Mouse (Mus musculus) kidney, embryonic 16.5 days (tissue): ENCODE measurements around the gene Tead1. TPM values are rescaled to one million over a fixed set of nuclear protein-coding genes. Genes with fewer than 3 reads are reported as not detected.
A peak's percentile ranks its signal among the peaks of the same experiment; 100 is the strongest.

ENCODE experiments used
- ATAC-seq: fragments of 200-750 bp; cut with Nextera tagmentation; 2 replicates; pipeline ENCODE4 v1.8.0; 2017; ENCODE audit warnings: moderate TSS enrichment; ENCODE audit not compliant: low FRiP score, low TSS enrichment
- H3K27ac ChIP-seq: fragments of 300-500 bp; sonication (generic); 2 replicates; pipeline ENCODE4 v1.5.1; 2014; ENCODE audit warnings: low read length
- H3K27me3 ChIP-seq: fragments of 300-500 bp; sonication (generic); 2 replicates; pipeline ENCODE4 v1.6.1; 2014; ENCODE audit warnings: low read length, control low read depth, mixed read lengths; ENCODE audit not compliant: insufficient read depth
- H3K36me3 ChIP-seq: fragments of 300-500 bp; sonication (generic); 2 replicates; pipeline ENCODE4 v1.6.1; 2014; ENCODE audit warnings: low read length, control low read depth, mixed read lengths; ENCODE audit not compliant: insufficient read depth
- H3K4me1 ChIP-seq: fragments of 300-500 bp; sonication (generic); 2 replicates; pipeline ENCODE4 v1.6.1; 2014; ENCODE audit warnings: low read length, control low read depth, mixed read lengths; ENCODE audit not compliant: insufficient read depth
- H3K4me2 ChIP-seq: fragments of 300-500 bp; sonication (generic); replicated peaks from 2 replicates; pipeline ENCODE4 v1.6.1; 2014; ENCODE audit warnings: low read depth, low read length
- H3K4me3 ChIP-seq: fragments of 300-500 bp; sonication (generic); 2 replicates; pipeline ENCODE4 v1.5.1; 2014; ENCODE audit warnings: mild to moderate bottlenecking, low read length
- H3K9ac ChIP-seq: fragments of 300-500 bp; sonication (generic); replicated peaks from 2 replicates; pipeline ENCODE4 v1.6.1; 2014; ENCODE audit warnings: low read length
- H3K9me3 ChIP-seq: fragments of 300-500 bp; sonication (generic); 2 replicates; pipeline ENCODE4 v1.6.1; 2016; ENCODE audit warnings: low read length, control low read depth
- WGBS: fragments of 180-500 bp; shearing (Covaris S2); extraction: QIAGEN DNeasy Blood & Tissue Kit; methylation state at CpG from one replicate; pipeline ENCODE4 v1.1.7; 2014; 5-methylcytosine and 5-hydroxymethylcytosine counted together
- polyA plus RNA-seq: library from polyadenylated mRNA; unstranded; fragments of >200 nt; fragmentation: Nextera tagmentation; extraction: Ambion mirVana; gene quantifications from 2 replicates; pipeline ENCODE4 v1.2.1, GENCODE M21; 2015

Tead1 gene
- polyA plus RNA-seq, 1 experiment from 2014 or later, result 18.0 TPM

DNA sequence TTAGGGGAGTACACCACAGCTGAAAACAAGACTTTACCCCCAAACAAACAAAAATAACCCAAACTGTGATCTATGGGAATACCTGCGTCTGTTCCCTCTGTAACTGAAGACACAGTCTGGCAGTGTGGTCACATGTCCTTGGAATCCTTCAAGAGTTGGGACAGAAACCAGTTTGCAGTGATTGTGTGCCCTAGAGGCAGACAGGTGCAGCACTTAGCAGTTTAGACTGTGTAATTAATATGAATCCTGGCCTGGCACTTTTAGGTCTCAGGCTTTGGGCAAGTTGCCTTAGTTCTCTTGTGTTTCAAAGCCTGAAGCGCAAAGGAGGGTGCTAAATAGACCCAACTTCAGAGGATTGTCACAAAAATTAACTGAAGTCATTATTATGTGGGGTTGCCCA is 83.8 kb downstream of the Tead1 start:
- peaks cover 6% of the 10 kb centered on the region; the same call in 1 of the 2 replicates for H3K36me3 ChIP-seq
- no peak for ATAC-seq
- no peak overlapping the region for H3K9ac ChIP-seq
- H3K27ac ChIP-seq, result 0 out of 2 replicates have a peak overlapping the region, but pooled peaks have one; percentile 21
- 76% methylated on average over 2 of the region's 2 CpGs for WGBS
- no peaks in the 10 kb centered on the region for H3K9me3 ChIP-seq
- H3K4me1 ChIP-seq, result peaks cover 60% of the 10 kb centered on the region
- no peaks in the 10 kb centered on the region for H3K27me3 ChIP-seq
- no peak overlapping the region for H3K4me2 ChIP-seq
- no peak overlapping the region for H3K4me3 ChIP-seq

DNA sequence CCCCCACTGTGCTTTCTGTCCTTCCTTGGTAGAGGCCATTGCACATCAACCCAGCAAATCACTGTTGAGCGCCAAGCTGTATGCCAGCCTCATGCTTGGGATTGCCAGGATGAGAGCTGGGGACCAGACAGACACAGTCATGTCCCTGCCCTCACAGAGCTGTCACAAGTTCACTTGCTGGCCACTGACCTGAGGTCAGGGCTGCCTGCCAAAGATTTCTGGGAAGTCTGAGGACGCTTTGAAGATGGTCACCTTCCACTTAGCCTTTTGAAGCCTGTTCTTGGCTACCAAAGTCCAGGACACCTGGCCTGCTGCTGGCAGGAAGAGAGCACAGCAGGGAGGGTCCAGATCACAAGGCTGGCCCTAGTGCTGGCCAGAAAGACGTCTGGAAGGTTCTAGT is 84.4 kb downstream of the Tead1 start:
- WGBS, result 47% methylated on average over 3 of the region's 3 CpGs
- Histone ChIP-seq H3K4me1 (peaks cover 60% of the 10 kb centered on the region), H3K4me2 (no peak overlapping the region)

DNA sequence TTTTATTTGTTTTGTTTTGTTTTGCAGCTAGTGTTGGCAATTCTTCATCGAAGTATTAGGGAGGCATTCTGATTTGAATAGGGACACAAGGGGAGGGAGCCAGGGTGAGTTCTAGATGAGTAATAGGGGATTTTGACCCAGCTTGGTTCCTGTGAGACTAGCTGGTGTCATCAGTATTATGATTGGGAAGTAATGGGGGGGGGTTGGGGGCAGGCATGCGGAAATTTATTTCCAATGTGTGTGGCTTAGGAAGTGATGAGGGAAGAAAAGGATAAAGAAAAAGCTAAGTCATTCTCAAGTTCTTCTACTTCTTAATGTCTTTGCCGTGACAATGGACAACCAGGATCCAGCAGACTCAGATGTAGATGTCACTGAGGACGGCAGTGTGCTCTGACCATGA is 85.8 kb downstream of the Tead1 start:
- 80% methylated on average over 4 of the region's 4 CpGs for WGBS
- peaks cover 4% of the 10 kb centered on the region; the same call in 1 of the 2 replicates for H3K36me3 ChIP-seq
- H3K27ac ChIP-seq, result no peak overlapping the region
- no peaks in the 10 kb centered on the region for H3K9me3 ChIP-seq
- no peak overlapping the region for H3K4me3 ChIP-seq
- no peak overlapping the region for H3K9ac ChIP-seq
- H3K4me2 ChIP-seq, result no peak overlapping the region
- H3K4me1 ChIP-seq, result peaks cover 55% of the 10 kb centered on the region
- no peaks in the 10 kb centered on the region for H3K27me3 ChIP-seq
- ATAC-seq, result no peak

More for the DNA sequence above, 84.4 kb downstream of the Tead1 start:
- H3K36me3 ChIP-seq, result peaks cover 6% of the 10 kb centered on the region; the same call in 1 of the 2 replicates
- no peak overlapping the region for H3K4me3 ChIP-seq
- H3K9me3 ChIP-seq, result no peaks in the 10 kb centered on the region
- no peaks in the 10 kb centered on the region for H3K27me3 ChIP-seq
- 0 out of 2 replicates have a peak, but pooled peaks have one; percentile 23 for ATAC-seq
- 0 out of 2 replicates have a peak overlapping the region, but pooled peaks have one; percentile 21 for H3K27ac ChIP-seq
- no peak overlapping the region for H3K9ac ChIP-seq

DNA sequence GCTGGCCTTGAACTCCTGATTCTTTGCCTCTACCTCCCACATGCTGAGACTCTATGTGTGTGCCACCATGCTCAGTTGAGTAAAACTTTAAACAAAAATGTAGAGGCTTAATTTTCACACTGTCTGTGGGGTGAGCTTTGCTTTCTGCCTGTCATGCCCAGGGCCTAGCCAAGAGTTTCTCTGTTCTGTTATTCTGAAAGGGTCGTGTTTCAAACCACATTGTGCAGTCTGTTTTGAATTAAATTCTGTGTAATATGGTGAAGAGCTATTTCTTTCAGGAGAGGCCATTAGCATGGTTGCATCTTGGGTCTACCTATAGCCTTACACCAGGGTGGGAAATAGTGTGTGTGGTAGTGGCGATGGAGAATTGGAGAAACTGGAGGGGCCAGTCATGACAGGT is 90.7 kb downstream of the Tead1 start:
- H3K9ac ChIP-seq, result no peak overlapping the region
- H3K4me1 ChIP-seq, result peaks cover 39% of the 10 kb centered on the region
- no peaks in the 10 kb centered on the region for H3K27me3 ChIP-seq
- H3K27ac ChIP-seq, result no peak overlapping the region
- WGBS, result 73% methylated on average over 2 of the region's 2 CpGs
- no peak overlapping the region for H3K4me2 ChIP-seq
- no peaks in the 10 kb centered on the region for H3K9me3 ChIP-seq
- no peak overlapping the region for H3K4me3 ChIP-seq
- H3K36me3 ChIP-seq, result no peaks in the 10 kb centered on the region
- ATAC-seq, result no peak

DNA sequence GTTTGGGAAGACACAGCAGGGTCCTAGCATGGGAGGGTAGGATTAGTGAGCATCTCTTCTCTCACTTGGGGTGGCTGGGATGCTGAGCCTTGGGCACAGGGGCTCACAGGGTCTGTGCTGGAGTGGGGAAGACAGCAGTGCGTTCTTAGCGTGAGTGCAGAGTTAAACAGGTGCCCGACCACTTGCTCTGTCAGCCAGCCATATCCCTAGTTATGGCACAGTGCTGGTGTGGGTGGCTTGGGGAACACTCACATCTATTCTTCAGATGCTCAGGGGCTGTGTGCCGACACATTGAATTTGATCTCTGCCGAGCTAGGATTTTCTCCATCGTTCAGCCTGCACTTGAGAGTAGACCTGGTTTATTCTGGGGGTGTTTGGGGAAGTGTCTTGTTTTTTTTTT is 92.3 kb downstream of the Tead1 start:
- Histone ChIP-seq H3K9me3 (no peaks in the 10 kb centered on the region), H3K4me2 (no peak overlapping the region), H3K4me1 (peaks cover 48% of the 10 kb centered on the region), H3K36me3 (no peaks in the 10 kb centered on the region), H3K27me3 (no peaks in the 10 kb centered on the region), H3K9ac (no peak overlapping the region), H3K4me3 (no peak overlapping the region), H3K27ac (no peak overlapping the region)
- no peak for ATAC-seq
- WGBS, result 70% methylated on average over 6 of the region's 6 CpGs

DNA sequence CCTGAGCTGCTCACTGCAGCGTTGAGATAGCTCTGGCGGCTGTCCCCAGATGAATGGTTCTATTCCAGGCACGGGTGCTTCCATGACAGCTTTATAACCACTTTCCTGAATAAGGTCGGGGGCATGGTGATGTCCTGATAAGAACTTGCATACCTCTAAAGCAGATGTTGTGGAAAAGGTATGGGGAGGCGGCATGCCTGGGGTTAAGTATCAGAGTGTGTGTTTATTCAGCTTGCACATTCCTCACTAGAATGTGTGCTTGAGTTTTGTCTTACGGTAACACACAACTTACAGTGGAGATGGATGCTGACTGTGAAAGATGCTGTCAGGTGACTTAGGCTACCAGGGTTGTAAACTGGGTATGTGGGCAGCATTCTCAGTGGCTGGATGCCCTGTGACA is 93.7 kb downstream of the Tead1 start:
- Histone ChIP-seq H3K4me1 (peaks cover 51% of the 10 kb centered on the region), H3K27me3 (no peaks in the 10 kb centered on the region)
- 6% methylated on average over 6 of the region's 6 CpGs for WGBS

DNA sequence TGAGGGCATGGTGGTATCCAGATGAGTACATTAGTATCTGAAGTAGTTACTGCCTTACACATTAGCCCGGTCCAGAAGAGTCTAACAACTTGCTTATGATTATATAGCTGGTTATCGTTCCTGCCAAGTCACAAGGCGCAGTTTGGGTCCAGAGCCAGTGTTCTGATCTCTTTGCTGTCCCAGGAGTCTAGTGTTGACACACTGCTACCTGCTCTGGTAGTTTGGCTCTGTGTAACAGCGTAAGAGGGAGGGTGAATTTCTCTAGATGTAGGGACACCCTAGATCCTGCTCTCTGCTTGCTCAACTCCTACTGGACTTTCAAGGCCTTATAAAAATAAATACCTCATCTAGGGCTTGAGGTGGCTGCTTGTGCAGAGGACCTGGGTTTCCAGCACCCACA is 94.5 kb downstream of the Tead1 start:
- no peaks in the 10 kb centered on the region for H3K9me3 ChIP-seq
- no peaks in the 10 kb centered on the region for H3K36me3 ChIP-seq
- WGBS, result 83% methylated on average over 4 of the region's 4 CpGs
- no peak overlapping the region for H3K4me3 ChIP-seq
- no peak overlapping the region for H3K27ac ChIP-seq
- H3K9ac ChIP-seq, result no peak overlapping the region
- no peak for ATAC-seq
- H3K4me1 ChIP-seq, result peaks cover 51% of the 10 kb centered on the region
- H3K27me3 ChIP-seq, result no peaks in the 10 kb centered on the region
- H3K4me2 ChIP-seq, result no peak overlapping the region

More for the DNA sequence above, 93.7 kb downstream of the Tead1 start:
- no peak overlapping the region for H3K9ac ChIP-seq
- no peaks in the 10 kb centered on the region for H3K9me3 ChIP-seq
- no peaks in the 10 kb centered on the region for H3K36me3 ChIP-seq
- H3K27ac ChIP-seq, result peak overlapping the region; percentile 4; the same call in 1 of the 2 replicates
- no peak overlapping the region for H3K4me3 ChIP-seq
- peak; percentile 44; the same call in 1 of the 2 replicates for ATAC-seq
- H3K4me2 ChIP-seq, result no peak overlapping the region

GRCm38 (mm10) chr7:112775816-112776215 is 96.7 kb downstream of the Tead1 start:
- 51% methylated on average over 5 of the region's 5 CpGs for WGBS
- Histone ChIP-seq H3K4me2 (no peak overlapping the region), H3K4me1 (peaks cover 59% of the 10 kb centered on the region), H3K27ac (no peak overlapping the region), H3K36me3 (no peaks in the 10 kb centered on the region), H3K9ac (no peak overlapping the region), H3K9me3 (no peaks in the 10 kb centered on the region), H3K4me3 (no peak overlapping the region), H3K27me3 (no peaks in the 10 kb centered on the region)
- ATAC-seq, result no peak

DNA sequence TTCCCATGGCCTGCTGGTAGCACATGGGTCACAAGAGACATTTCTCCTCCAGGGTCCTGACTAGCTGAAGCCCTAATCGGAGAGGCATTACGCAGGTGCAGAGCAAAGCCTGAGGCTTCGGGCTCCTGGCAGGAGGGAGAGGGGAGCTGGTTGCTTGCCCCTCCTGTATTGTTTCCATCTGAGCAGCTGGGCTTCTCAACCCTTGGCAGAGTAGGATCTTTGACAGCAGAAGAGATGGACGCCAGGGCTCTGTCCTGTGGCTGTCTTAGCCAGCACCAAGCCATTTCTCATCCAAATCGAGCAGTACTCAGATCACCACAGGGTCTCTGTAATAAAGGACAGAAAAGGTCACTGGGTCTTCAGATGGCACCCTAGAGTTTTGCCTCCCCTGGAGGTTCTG is 97.6 kb downstream of the Tead1 start:
- no peak overlapping the region for H3K4me2 ChIP-seq
- peaks cover 56% of the 10 kb centered on the region for H3K4me1 ChIP-seq
- no peak overlapping the region for H3K9ac ChIP-seq
- no peaks in the 10 kb centered on the region for H3K36me3 ChIP-seq
- H3K27me3 ChIP-seq, result no peaks in the 10 kb centered on the region
- ATAC-seq, result no peak
- WGBS, result 68% methylated on average over 5 of the region's 5 CpGs
- H3K4me3 ChIP-seq, result no peak overlapping the region
- no peaks in the 10 kb centered on the region for H3K9me3 ChIP-seq
- H3K27ac ChIP-seq, result no peak overlapping the region

DNA sequence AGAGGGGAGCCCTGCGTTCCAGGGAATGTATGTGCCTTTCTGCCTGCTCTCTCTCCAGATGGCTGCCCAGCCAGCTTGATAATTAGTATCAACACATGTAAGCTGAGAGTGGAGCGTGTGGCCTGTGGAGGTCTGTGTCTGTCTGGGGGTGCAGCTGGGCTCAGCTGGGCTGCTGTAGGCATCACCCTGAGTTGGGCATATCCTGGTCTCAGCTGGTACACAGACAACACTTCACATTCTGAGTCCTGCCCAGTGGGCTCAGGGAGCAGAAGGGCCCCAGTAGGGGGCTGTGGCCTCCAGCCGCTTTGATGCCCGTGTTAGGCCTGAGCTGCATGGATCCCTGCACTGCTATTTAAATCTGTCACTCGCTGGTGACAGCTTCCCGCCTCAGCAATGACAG is 100.5 kb downstream of the Tead1 start:
- H3K4me2 ChIP-seq, result no peak overlapping the region
- H3K4me3 ChIP-seq, result no peak overlapping the region
- H3K27ac ChIP-seq, result no peak overlapping the region
- WGBS, result 28% methylated on average over 6 of the region's 6 CpGs
- ATAC-seq, result peak; percentile 60
- no peaks in the 10 kb centered on the region for H3K27me3 ChIP-seq
- no peaks in the 10 kb centered on the region for H3K9me3 ChIP-seq
- no peaks in the 10 kb centered on the region for H3K36me3 ChIP-seq
- no peak overlapping the region for H3K9ac ChIP-seq
- H3K4me1 ChIP-seq, result peaks cover 42% of the 10 kb centered on the region
